Comparison of ENCODE assay signal across 16 mouse cellular contexts in the genomic region with DNA sequence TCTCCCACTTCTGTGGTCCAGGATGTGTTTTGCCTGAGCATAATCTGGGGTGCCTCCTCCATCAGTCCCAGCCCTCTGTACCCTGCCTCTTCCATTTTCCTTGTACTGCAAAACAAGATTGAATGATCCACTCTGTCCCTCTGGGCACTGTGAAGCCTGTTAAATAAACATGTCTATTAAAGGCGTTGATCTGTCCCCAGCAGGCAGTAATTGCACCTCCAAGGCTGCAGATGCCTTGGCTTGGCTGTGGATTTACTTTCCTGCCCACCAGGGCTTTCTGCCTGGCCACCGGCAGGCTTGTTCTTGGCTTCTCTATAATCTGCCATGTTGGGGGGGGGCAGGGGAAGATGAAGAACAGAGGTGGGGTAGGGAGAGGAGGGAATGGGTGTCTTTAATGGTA. TPM values are rescaled to one million over a fixed set of nuclear protein-coding genes. Genes with fewer than 3 reads are reported as not detected.
"Had no signal": no experiment of that assay in that cellular context is flagged by ENCODE, and none has a peak within 500 bp of the region (broad histone marks: within the 10 kb centered on the region; RNA-seq: fewer than 3 reads in every experiment).

No protein-coding gene starts in this region.

- H3K27me3 ChIP-seq: kidney, embryonic 15.5 days; neural tube, embryonic 13.5 days had no signal

- H3K27ac ChIP-seq: kidney, embryonic 15.5 days; left cerebral cortex, adult 2 months; limb, embryonic 13.5 days; liver, embryonic 14.5 days; neural tube, embryonic 13.5 days had no signal

- H3K4me3 ChIP-seq: kidney, embryonic 15.5 days; left cerebral cortex, adult 2 months; limb, embryonic 13.5 days; neural tube, embryonic 13.5 days had no signal

- H3K36me3 ChIP-seq: kidney, embryonic 15.5 days; limb, embryonic 13.5 days; neural tube, embryonic 13.5 days had no signal

- H3K9me3 ChIP-seq: kidney, embryonic 15.5 days; limb, embryonic 13.5 days; neural tube, embryonic 13.5 days had no signal

- DNase-seq: kidney, adult 2 months; kidney, postnatal 14 days; lung, adult 18-20 months; midbrain, embryonic 14.5 days; right cerebral cortex, postnatal 14 days; thymus, postnatal 36 days had no signal

- H3K4me2 ChIP-seq: kidney, embryonic 15.5 days; limb, embryonic 13.5 days; neural tube, embryonic 13.5 days had no signal

- H3K9ac ChIP-seq: kidney, embryonic 15.5 days; limb, embryonic 13.5 days; liver, embryonic 14.5 days; neural tube, embryonic 13.5 days had no signal

RNA-seq across cellular contexts. Expression of gene Igfbpl1, which starts 40.8 kb away (rescaled TPM):
- total RNA-seq: liver, adult 2 months; megakaryocyte-erythroid progenitor cell, adult 5-6 weeks had no signal
- polyA plus RNA-seq: kidney, adult 2 months; liver, adult 2 months; lung, embryonic 16.5 days; spleen, adult 2 months; thymus, postnatal 0 days had no signal
